Mouse (Mus musculus): Measurements from ENCODE around the gene Diaph2.

- TF ChIP-seq CTCF (IDR thresholded peaks at IDR 0.05; ENCODE audit: low read depth), result no peak
- no peak for TF ChIP-seq EP300 (optimal IDR thresholded peaks at IDR 0.05)
Measured at GRCm38 (mm10) chrX:130212227-130212626, 462.7 kb downstream of the Diaph2 start.
